Mouse (Mus musculus) heart, postnatal 4 days (tissue): Measurements from ENCODE around the gene Cbfb. TPM values are rescaled to one million over a fixed set of nuclear protein-coding genes. Genes with fewer than 3 reads are reported as not detected.
"Not testable (repeated sequence)": the region's sequence is repeated elsewhere in the genome, so short reads cannot be mapped to it uniquely, and the experiment has no call there.

Experiments
- DNase-seq: peaks from one replicate; pipeline ENCODE4 v3.0.0; 2021
- total RNA-seq, 2 experiments: library from RNA; stranded (reverse); gene quantifications; 2 replicates each; pipeline ENCODE4 v1.2.3; 2021

Cbfb gene
- total RNA-seq: 10 to 100 TPM; 44.7 to 46.9 TPM

DNA sequence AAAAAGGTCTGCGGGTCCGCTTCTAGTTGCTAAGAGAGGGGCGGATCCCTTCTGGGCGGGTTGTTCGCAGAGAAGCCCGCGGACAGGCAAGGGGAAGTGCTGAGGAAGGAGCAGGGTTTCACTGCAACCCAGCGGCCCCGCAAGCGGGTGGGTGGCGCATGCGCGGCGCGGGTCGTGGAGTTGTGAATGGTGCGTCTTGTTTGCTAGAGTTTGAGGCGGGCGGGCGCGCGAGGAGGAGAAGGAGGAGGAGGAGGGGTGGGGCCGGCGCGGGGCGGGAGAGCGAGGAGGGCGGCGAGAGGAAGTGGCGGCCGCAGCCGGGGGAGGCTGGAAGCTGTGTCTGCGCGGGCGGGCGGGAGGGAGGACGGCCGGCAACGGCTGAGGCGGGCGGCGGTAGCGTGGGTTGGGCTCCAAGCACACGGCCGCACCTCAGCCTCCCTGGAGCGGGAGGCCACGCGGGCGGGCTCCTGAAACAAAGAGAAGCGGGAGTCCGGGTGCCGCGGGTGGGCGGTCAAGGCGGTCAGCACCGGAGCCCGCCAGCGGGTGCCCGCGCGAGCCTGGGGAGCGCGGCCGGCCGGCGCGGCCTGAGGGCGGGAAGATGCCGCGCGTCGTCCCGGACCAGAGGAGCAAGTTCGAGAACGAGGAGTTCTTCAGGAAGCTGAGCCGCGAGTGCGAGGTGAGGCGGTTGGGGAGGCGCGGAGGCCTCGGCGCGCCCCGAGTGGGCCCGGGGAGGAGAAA, at the start of gene Cbfb:
TSS of gene Cbfb (plus strand) at position 294 of the 735 bp plus-strand sequence.
- DNase-seq: peak; percentile 97

- DNase-seq: no peak
Observed at GRCm38 (mm10) chr8:105129864-105130263, 40.6 kb upstream of the Cbfb start.

GRCm38 (mm10) chr8:105131509-105131908, 39.0 kb upstream of the Cbfb start, which contains the start of gene Ces4a:
Ces4a (plus strand) TSS chr8:105131800.
- DNase-seq: no peak

DNA sequence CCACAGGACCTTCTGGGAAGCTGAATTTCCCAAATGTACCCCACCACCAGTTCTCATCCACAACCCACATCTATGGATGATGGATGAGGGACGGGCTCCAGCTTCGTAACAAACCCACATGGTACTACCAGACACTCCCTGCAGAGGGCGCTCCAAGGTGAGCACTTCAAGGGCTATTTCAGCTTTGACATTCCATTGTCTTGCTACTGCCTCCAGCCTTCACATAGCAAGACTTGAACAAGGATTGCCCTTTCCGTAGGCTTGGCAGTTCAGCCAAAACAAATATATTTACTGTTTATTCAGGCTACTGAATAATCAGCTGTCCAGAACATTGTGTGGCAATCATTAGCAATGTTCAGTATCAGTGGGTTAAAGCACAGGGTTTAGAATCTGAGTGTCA, 32.1 kb upstream of the Cbfb start:
- DNase-seq: peak; percentile 84

DNA sequence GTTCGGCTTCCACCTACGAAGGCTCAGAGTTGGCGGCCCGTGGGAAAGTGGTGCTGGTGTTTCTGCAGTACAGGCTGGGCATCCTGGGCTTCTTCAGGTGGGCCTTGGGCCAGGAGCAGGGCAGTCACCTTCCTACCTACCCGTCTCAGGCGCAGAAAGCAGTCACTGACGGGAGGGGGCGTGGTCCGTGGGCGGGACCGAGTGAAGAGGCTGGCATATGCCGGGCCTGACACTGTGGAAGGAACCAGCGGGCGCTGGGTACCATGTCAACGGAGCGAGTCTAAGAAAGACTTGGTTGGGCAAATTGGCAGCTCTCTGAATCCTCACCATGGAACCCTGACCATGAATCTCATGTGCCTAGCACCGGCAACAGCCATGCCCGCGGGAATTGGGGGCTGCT, 28.1 kb upstream of the Cbfb start:
- DNase-seq: no peak

DNA sequence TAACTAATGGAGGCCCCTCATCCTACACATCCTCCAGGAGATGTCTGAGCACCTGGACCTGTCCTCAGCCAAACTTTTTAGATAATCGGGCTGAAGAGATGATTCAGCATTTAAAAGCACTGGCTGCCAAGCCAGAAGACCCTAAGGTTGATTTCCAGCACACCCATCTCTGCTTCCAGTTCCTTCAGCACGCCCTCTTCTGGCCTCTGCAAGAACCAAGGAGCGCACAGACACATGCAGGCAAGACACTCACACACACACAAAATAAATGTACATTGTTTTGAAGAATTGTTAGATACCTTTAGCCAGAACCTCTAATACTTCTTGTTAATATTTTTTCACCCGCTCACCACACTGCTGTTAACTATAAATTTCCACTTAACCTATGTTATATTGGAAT, 18.8 kb upstream of the Cbfb start:
- DNase-seq: no peak

- DNase-seq: peak; percentile 86
Observed at GRCm38 (mm10) chr8:105152623-105153398, 17.7 kb upstream of the Cbfb start.

DNA sequence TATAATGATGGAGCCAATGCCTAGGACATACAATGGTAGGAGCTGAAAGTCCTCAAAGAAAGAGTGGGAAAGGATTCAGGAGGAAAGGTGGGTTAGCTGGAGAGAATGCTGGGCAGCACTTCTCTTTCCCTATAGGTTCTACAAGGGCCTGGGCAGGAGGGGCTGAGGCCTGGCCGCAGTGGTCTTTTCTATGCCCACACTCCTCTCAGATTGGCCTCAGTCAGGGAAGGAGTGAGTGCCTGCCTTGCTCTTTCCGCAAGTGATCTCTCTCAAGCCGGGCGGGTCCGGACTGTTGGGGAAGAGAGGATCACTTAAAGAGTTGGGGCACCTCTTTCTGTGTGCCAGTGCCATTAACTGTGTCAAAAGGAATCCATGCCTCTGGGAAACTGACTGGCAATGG, 16.2 kb upstream of the Cbfb start:
- no peak for DNase-seq

GRCm38 (mm10) chr8:105155091-105155745, 15.3 kb upstream of the Cbfb start:
- DNase-seq: no peak

DNA sequence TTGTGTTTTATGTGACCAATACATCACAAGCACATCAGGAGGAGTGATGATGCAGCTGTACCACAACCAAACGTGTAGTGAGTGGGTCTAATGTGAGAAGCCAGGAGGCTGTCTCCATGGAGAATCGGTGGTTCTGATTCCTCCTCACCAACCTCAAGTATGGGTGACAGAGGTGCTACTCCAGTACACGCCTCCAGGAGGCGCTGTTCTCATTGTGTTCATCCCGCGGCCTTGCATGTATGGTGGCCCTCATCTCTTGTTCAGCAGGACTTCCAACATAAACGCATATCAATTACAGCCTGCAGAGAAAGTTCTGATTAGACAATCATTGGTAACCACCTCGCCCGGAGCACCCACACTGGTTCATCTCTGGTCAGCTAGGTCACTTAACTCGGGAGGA, 12.9 kb upstream of the Cbfb start:
- DNase-seq: peak; percentile 54

DNA sequence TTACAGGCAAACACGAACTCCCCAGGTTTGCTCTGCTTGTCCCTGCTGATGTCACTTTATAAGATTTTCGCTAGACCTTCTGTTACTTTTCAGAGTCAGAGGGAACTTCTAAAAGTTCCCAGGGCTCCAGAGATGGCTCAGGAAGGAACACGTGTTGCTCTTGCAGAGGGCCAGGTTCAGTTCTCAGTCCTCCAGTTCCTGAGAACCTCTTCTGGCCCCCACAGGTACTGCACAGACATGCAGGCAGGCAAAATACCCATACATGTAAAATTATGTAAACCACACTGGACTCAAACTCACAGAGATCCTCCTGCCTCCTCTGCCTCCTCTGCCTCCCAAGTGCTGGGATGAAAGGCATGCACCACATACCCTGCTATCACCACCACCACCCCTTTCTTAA, 12.4 kb upstream of the Cbfb start:
- no peak for DNase-seq

DNA sequence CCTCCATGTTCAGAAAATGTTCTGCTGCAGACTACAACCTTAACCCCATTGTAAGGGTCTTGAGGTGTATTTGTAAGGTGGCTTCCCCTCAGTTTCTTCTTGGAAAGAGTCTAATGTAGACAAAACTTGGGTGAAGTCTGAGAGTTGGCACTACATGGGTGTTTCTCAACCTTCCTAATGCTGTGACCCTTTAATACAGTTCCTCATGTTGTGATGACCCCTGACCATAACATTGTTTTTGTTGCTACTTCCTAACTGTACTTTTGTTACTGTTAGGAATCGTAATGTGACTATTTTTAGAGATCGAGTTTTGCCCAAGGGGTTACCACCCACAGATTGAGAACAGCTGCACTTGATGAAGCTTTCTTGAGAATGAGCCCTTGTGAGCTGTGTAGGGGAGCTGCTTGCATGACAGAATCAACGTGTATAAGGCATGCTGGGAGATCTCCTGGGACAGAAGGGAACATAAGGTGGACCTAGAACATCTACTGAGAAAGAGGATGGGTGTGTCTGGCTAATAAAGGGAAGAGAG, 9.3 kb upstream of the Cbfb start:
- no peak for DNase-seq

DNA sequence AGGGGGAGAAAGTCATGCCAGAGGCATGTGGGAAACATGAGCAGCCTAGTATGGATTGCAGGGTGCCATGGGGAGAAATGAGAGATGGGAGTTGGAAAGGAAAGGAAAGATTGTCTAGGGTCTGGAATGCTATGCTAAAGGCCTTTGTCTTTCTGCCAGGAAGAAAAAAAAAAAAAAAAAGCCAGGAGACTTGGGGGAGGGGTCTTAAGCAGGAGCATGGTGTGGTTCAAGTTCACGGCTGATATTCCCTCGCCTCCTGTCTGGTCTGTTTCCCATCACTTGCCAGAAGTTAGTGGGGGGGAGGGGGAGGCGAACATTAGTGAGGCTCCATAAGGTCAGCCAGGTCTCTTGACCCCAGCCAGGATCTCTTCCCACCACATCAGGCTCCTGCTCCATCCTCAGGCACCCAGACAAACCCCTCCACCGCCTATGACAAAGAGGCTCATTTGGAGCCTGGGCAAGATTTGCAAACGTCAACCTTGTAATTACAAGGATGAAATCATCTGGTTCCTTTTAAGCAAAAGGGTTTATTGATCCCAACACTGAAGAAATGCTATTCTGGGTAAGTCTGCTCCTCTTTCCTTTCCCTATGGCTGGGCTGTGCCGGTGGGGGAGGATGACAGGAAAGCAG, 6.1 kb upstream of the Cbfb start:
- no peak for DNase-seq

- DNase-seq: no peak
Observed at GRCm38 (mm10) chr8:105165191-105165590, 5.3 kb upstream of the Cbfb start.

DNA sequence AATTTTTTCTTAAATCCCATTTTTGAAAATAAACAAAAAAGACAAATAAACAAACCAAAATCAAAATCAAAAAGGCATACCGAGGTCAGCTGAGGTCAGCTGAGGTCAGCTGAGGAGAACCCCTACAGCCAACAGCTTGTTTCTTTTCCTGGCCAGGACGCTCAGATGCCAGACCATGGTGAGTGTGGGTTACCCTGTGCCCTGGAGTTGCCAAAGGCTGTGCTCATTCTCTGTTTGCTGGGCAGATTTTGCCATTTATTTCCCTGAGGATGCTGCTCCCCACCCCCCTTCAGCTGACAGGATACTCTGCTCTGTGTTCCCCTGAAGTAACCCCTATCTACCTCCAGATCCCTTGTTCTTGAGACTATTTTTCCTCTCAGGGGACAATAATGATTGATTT, 3.4 kb upstream of the Cbfb start:
- no peak for DNase-seq

DNA sequence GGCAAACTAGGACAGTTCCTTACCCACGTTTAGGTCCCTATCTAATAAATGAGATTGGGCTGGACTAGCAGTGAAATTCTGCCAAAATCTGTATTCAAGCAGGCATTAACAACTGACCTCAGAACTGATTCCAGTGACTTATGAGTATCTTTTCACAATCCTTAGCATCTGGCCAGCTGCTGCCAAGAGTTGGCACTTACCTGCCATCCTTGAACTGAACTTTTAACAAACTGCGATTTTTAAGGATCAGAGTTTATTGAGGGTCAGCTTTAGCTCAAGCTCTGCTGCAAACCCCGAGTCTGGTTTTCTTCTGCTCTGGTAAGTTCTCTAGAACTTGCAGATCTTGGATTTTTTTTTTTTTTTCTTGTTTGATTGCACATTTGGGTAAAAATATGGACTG, 892 bp upstream of the Cbfb start:
- DNase-seq: no peak

- no peak for DNase-seq
Observed at GRCm38 (mm10) chr8:105170041-105170380, 463 bp upstream of the Cbfb start.

GRCm38 (mm10) chr8:105171116-105172002, 885 bp downstream of the Cbfb start:
- DNase-seq: peak; percentile 72

GRCm38 (mm10) chr8:105172003-105172362, 1.5 kb downstream of the Cbfb start:
- DNase-seq: no peak

- not testable (repeated sequence) for DNase-seq
Observed at GRCm38 (mm10) chr8:105175287-105175686, 4.8 kb downstream of the Cbfb start.

- DNase-seq: no peak
Observed at GRCm38 (mm10) chr8:105178211-105178800, 7.8 kb downstream of the Cbfb start.
